Mouse (Mus musculus): ENCODE results near the gene Vkorc1l1. TPM values are rescaled to one million over a fixed set of nuclear protein-coding genes. Genes with fewer than 3 reads are reported as not detected.

The Vkorc1l1 gene
- polyA plus RNA-seq, 1 experiment, result 13.2 TPM

DNA sequence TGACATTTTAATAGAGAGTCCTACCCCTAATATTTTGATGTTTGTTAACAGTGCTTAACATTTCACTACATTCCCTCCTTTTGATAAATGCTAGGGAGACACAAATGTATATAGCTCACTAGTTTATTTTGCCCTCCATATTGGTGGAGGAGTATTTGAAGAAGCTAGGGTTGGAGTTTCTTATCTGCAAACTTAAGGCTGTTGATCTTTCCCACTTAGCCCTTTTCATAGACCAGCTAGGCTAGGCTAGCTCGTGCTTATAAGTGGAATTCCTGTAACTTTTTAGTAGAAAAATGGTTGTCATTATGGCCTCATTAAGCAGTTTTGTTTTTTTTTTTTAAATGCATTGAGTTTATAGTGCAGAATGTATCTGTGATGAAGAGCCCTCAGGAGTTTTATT, 1.6 kb downstream of the Vkorc1l1 start:
- peaks cover 58% of the 10 kb centered on the region for H3K79me2 ChIP-seq (ENCODE audit: control insufficient read depth, insufficient read depth)
- peak overlapping the region; percentile 46 for H3K4me3 ChIP-seq
- no peak for TF ChIP-seq REST (IDR thresholded peaks at IDR 0.05; ENCODE audit: insufficient read depth, insufficient read length)
- TF ChIP-seq TCF12 (IDR thresholded peaks at IDR 0.05; ENCODE audit: insufficient read depth, poor library complexity, severe bottlenecking), result no peak
- no peak for TF ChIP-seq POLR2AphosphoS2 (IDR thresholded peaks at IDR 0.05; ENCODE audit: insufficient read length, low read depth)
- TF ChIP-seq E2F4 (IDR thresholded peaks at IDR 0.05; ENCODE audit: insufficient read depth), result no peak
- TF ChIP-seq USF1 (IDR thresholded peaks at IDR 0.05; ENCODE audit: low read depth), result no peak
- no peak for TF ChIP-seq MAX (IDR thresholded peaks at IDR 0.05; ENCODE audit: low read depth)
- TF ChIP-seq MYOG (IDR thresholded peaks at IDR 0.05; ENCODE audit: control insufficient read depth in 1 of 3, insufficient read depth in 1 of 3, insufficient read length in 2 of 3, low read depth in 2 of 3), result no peak
- H3K36me3 ChIP-seq (ENCODE audit: control insufficient read depth, insufficient read depth), result peaks cover 5% of the 10 kb centered on the region
- no peak overlapping the region for H3K4me2 ChIP-seq (ENCODE audit: low read depth)
- no peaks in the 10 kb centered on the region for H3K27me3 ChIP-seq (ENCODE audit: control insufficient read depth, insufficient read depth, insufficient read length)
- H3ac ChIP-seq (ENCODE audit: control insufficient read depth, insufficient read length), result no peak overlapping the region

- H3K27me3 ChIP-seq (ENCODE audit: control insufficient read depth, insufficient read depth, insufficient read length), result no peaks in the 10 kb centered on the region
- TF ChIP-seq MAX (IDR thresholded peaks at IDR 0.05; ENCODE audit: low read depth), result no peak
- no peak for TF ChIP-seq E2F4 (IDR thresholded peaks at IDR 0.05; ENCODE audit: insufficient read depth)
- TF ChIP-seq CEBPB (IDR thresholded peaks at IDR 0.05; ENCODE audit: insufficient read depth, poor library complexity, severe bottlenecking), result no peak
- TF ChIP-seq TCF12 (IDR thresholded peaks at IDR 0.05; ENCODE audit: insufficient read depth, poor library complexity, severe bottlenecking), result no peak
- no peak for TF ChIP-seq MYOG (IDR thresholded peaks at IDR 0.05; ENCODE audit: control insufficient read depth in 1 of 3, insufficient read depth in 1 of 3, insufficient read length in 2 of 3, low read depth in 2 of 3)
- no peak for TF ChIP-seq SRF (IDR thresholded peaks at IDR 0.05; ENCODE audit: control insufficient read depth, insufficient read length, low read depth)
- no peak for TF ChIP-seq POLR2A (IDR thresholded peaks at IDR 0.05; ENCODE audit: insufficient read length, low read depth)
- no peak for TF ChIP-seq MYOD1 (IDR thresholded peaks at IDR 0.05; ENCODE audit: control insufficient read depth in 1 of 3, insufficient read length in 2 of 3, low read depth in 2 of 3)
- TF ChIP-seq USF1 (IDR thresholded peaks at IDR 0.05; ENCODE audit: low read depth), result no peak
- no peak for TF ChIP-seq POLR2AphosphoS2 (IDR thresholded peaks at IDR 0.05; ENCODE audit: insufficient read length, low read depth)
- no peak for TF ChIP-seq TCF3 (IDR thresholded peaks at IDR 0.05; ENCODE audit: insufficient read length, low read depth)
- TF ChIP-seq REST (IDR thresholded peaks at IDR 0.05; ENCODE audit: insufficient read depth, insufficient read length), result no peak
- H3K4me3 ChIP-seq, result no peak overlapping the region
- H3K4me2 ChIP-seq (ENCODE audit: low read depth), result no peak overlapping the region
- peaks cover 95% of the 10 kb centered on the region for H3K79me2 ChIP-seq (ENCODE audit: control insufficient read depth, insufficient read depth)
- peaks cover 5% of the 10 kb centered on the region for H3K36me3 ChIP-seq (ENCODE audit: control insufficient read depth, insufficient read depth)
- no peak overlapping the region for H3ac ChIP-seq (ENCODE audit: control insufficient read depth, insufficient read length)
Measured at GRCm38 (mm10) chr5:129947528-129948033, 5.8 kb downstream of the Vkorc1l1 start.

- H3K4me2 ChIP-seq (ENCODE audit: low read depth), result no peak overlapping the region
- H3K4me3 ChIP-seq, result no peak overlapping the region
- H3K27me3 ChIP-seq (ENCODE audit: control insufficient read depth, insufficient read depth, insufficient read length), result no peaks in the 10 kb centered on the region
- no peak for TF ChIP-seq TCF3 (IDR thresholded peaks at IDR 0.05; ENCODE audit: insufficient read length, low read depth)
- no peak for TF ChIP-seq SRF (IDR thresholded peaks at IDR 0.05; ENCODE audit: control insufficient read depth, insufficient read length, low read depth)
- TF ChIP-seq MYOG (IDR thresholded peaks at IDR 0.05; ENCODE audit: control insufficient read depth in 1 of 3, insufficient read depth in 1 of 3, insufficient read length in 2 of 3, low read depth in 2 of 3), result no peak
- TF ChIP-seq USF1 (IDR thresholded peaks at IDR 0.05; ENCODE audit: low read depth), result no peak
- TF ChIP-seq REST (IDR thresholded peaks at IDR 0.05; ENCODE audit: insufficient read depth, insufficient read length), result no peak
- no peak for TF ChIP-seq MAX (IDR thresholded peaks at IDR 0.05; ENCODE audit: low read depth)
- TF ChIP-seq POLR2AphosphoS2 (IDR thresholded peaks at IDR 0.05; ENCODE audit: insufficient read length, low read depth), result no peak
- TF ChIP-seq E2F4 (IDR thresholded peaks at IDR 0.05; ENCODE audit: insufficient read depth), result no peak
- no peak for TF ChIP-seq TCF12 (IDR thresholded peaks at IDR 0.05; ENCODE audit: insufficient read depth, poor library complexity, severe bottlenecking)
- no peak for TF ChIP-seq MYOD1 (IDR thresholded peaks at IDR 0.05; ENCODE audit: control insufficient read depth in 1 of 3, insufficient read length in 2 of 3, low read depth in 2 of 3)
- no peak for TF ChIP-seq CEBPB (IDR thresholded peaks at IDR 0.05; ENCODE audit: insufficient read depth, poor library complexity, severe bottlenecking)
- TF ChIP-seq POLR2A (IDR thresholded peaks at IDR 0.05; ENCODE audit: insufficient read length, low read depth), result no peak
- H3K79me2 ChIP-seq (ENCODE audit: control insufficient read depth, insufficient read depth), result peaks cover 86% of the 10 kb centered on the region
- no peak overlapping the region for H3ac ChIP-seq (ENCODE audit: control insufficient read depth, insufficient read length)
- H3K36me3 ChIP-seq (ENCODE audit: control insufficient read depth, insufficient read depth), result peaks cover 5% of the 10 kb centered on the region
Measured at GRCm38 (mm10) chr5:129952143-129952542, 10.4 kb downstream of the Vkorc1l1 start.

- Histone ChIP-seq H3K4me3 (no peak overlapping the region), H3K36me3 (ENCODE audit: control insufficient read depth, insufficient read depth) (no peaks in the 10 kb centered on the region), H3K4me2 (ENCODE audit: low read depth) (no peak overlapping the region), H3K27me3 (ENCODE audit: control insufficient read depth, insufficient read depth, insufficient read length) (no peaks in the 10 kb centered on the region), H3K79me2 (ENCODE audit: control insufficient read depth, insufficient read depth) (peaks cover 83% of the 10 kb centered on the region), H3ac (ENCODE audit: control insufficient read depth, insufficient read length) (no peak overlapping the region)
- no peak for TF ChIP-seq TCF12 (IDR thresholded peaks at IDR 0.05; ENCODE audit: insufficient read depth, poor library complexity, severe bottlenecking)
- no peak for TF ChIP-seq SRF (IDR thresholded peaks at IDR 0.05; ENCODE audit: control insufficient read depth, insufficient read length, low read depth)
- no peak for TF ChIP-seq MYOD1 (IDR thresholded peaks at IDR 0.05; ENCODE audit: control insufficient read depth in 1 of 3, insufficient read length in 2 of 3, low read depth in 2 of 3)
- TF ChIP-seq POLR2A (IDR thresholded peaks at IDR 0.05; ENCODE audit: insufficient read length, low read depth), result no peak
- TF ChIP-seq MAX (IDR thresholded peaks at IDR 0.05; ENCODE audit: low read depth), result no peak
- TF ChIP-seq TCF3 (IDR thresholded peaks at IDR 0.05; ENCODE audit: insufficient read length, low read depth), result no peak
- no peak for TF ChIP-seq POLR2AphosphoS2 (IDR thresholded peaks at IDR 0.05; ENCODE audit: insufficient read length, low read depth)
- TF ChIP-seq E2F4 (IDR thresholded peaks at IDR 0.05; ENCODE audit: insufficient read depth), result no peak
- TF ChIP-seq REST (IDR thresholded peaks at IDR 0.05; ENCODE audit: insufficient read depth, insufficient read length), result no peak
- TF ChIP-seq USF1 (IDR thresholded peaks at IDR 0.05; ENCODE audit: low read depth), result no peak
- TF ChIP-seq CEBPB (IDR thresholded peaks at IDR 0.05; ENCODE audit: insufficient read depth, poor library complexity, severe bottlenecking), result no peak
- TF ChIP-seq MYOG (IDR thresholded peaks at IDR 0.05; ENCODE audit: control insufficient read depth in 1 of 3, insufficient read depth in 1 of 3, insufficient read length in 2 of 3, low read depth in 2 of 3), result no peak
Measured at GRCm38 (mm10) chr5:129954473-129955254, 12.9 kb downstream of the Vkorc1l1 start.
